Mouse (Mus musculus) embryonic facial prominence, embryonic 10.5 days (tissue): ENCODE results near the gene Rpusd2. TPM values are rescaled to one million over a fixed set of nuclear protein-coding genes. Genes with fewer than 3 reads are reported as not detected.

Experiments used
- DNase-seq: peaks from one replicate; pipeline ENCODE4 v3.0.0-alpha.2; 2017; ENCODE audit warnings: low spot score
- H3K27ac ChIP-seq: fragments of 300-500 bp; sonication (generic); replicated peaks from 2 replicates; pipeline ENCODE4 v1.5.1; 2016; ENCODE audit warnings: mild to moderate bottlenecking
- H3K27me3 ChIP-seq: fragments of 300-500 bp; sonication (generic); replicated peaks from 2 replicates; pipeline ENCODE4 v1.6.1; 2016; ENCODE audit warnings: low read depth, mild to moderate bottlenecking; ENCODE audit not compliant: poor library complexity, severe bottlenecking
- H3K36me3 ChIP-seq: fragments of 300-500 bp; sonication (generic); replicated peaks from 2 replicates; pipeline ENCODE4 v1.6.1; 2016; ENCODE audit warnings: mild to moderate bottlenecking, moderate library complexity
- H3K4me1 ChIP-seq: fragments of 300-500 bp; sonication (generic); 2 replicates; pipeline ENCODE4 v1.6.1; 2016
- H3K4me3 ChIP-seq: fragments of 300-500 bp; sonication (generic); 2 replicates; pipeline ENCODE4 v1.5.1; 2016; ENCODE audit warnings: mild to moderate bottlenecking, moderate library complexity
- H3K9me3 ChIP-seq: fragments of 300-500 bp; sonication (generic); 2 replicates; pipeline ENCODE4 v1.6.1; 2016; ENCODE audit warnings: mild to moderate bottlenecking
- WGBS: fragments of 180-500 bp; shearing (Covaris S2); methylation state at CpG from one replicate; pipeline ENCODE4 v1.1.7; 2016; 5-methylcytosine and 5-hydroxymethylcytosine counted together
- polyA plus RNA-seq: library from polyadenylated mRNA; unstranded; fragments of >200 nt; fragmentation: Nextera tagmentation; extraction: Ambion mirVana; gene quantifications from 2 replicates; pipeline ENCODE4 v1.2.1, GENCODE M21; 2016

Gene Rpusd2
- polyA plus RNA-seq, 1 experiment from 2014 or later: 7.3 TPM

DNA sequence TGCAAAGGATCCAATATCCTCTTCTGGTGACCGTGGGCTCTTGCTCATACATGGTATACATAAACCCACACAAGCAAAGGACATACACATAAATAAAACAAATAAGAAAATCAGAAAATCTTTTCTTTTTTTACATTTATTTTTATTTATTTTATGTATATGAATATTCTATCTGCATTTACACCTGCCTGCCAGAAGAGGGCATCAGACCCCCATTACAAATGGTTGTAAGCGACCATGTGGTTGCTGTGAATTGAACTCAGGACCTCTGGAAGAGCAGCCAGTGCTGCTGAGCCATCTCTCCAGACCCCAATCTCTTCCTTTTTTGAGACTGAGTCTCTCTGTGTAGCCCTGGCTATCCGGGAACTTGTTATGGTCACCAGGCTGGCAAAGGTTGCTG, 16.9 kb upstream of the Rpusd2 start:
- peaks cover 51% of the 10 kb centered on the region for H3K36me3 ChIP-seq
- 91% methylated on average over 3 of the region's 3 CpGs for WGBS
- no peak overlapping the region for H3K4me3 ChIP-seq
- H3K9me3 ChIP-seq: 0 out of 2 replicates have a peak, but pooled peaks cover 2% of the 10 kb centered on the region
- H3K27ac ChIP-seq: no peak overlapping the region
- H3K27me3 ChIP-seq: no peaks in the 10 kb centered on the region
- H3K4me1 ChIP-seq: peaks cover 12% of the 10 kb centered on the region
- no peak for DNase-seq

- H3K27me3 ChIP-seq: no peaks in the 10 kb centered on the region
- 57% methylated on average over 22 of the region's 22 CpGs for WGBS
- peak overlapping the region; percentile 32; the same call in 1 of the 2 replicates for H3K4me3 ChIP-seq
- peak; percentile 37 for DNase-seq
- H3K36me3 ChIP-seq: peaks cover 58% of the 10 kb centered on the region
- peak overlapping the region; percentile 51 for H3K27ac ChIP-seq
- H3K9me3 ChIP-seq: 0 out of 2 replicates have a peak, but pooled peaks cover 2% of the 10 kb centered on the region
- peaks cover 12% of the 10 kb centered on the region for H3K4me1 ChIP-seq
Measured at GRCm38 (mm10) chr2:119018391-119019122, 16.0 kb upstream of the Rpusd2 start.

GRCm38 (mm10) chr2:119019131-119019530, 15.5 kb upstream of the Rpusd2 start:
- Histone ChIP-seq H3K4me1 (peaks cover 12% of the 10 kb centered on the region), H3K27me3 (no peaks in the 10 kb centered on the region), H3K27ac (peak overlapping the region; percentile 51), H3K9me3 (0 out of 2 replicates have a peak, but pooled peaks cover 2% of the 10 kb centered on the region), H3K4me3 (peak overlapping the region; percentile 32; the same call in 1 of the 2 replicates), H3K36me3 (peaks cover 60% of the 10 kb centered on the region)
- DNase-seq: peak; percentile 27
- WGBS: 12% methylated on average over 5 of the region's 5 CpGs

GRCm38 (mm10) chr2:119019538-119019937, 15.1 kb upstream of the Rpusd2 start:
- peaks cover 60% of the 10 kb centered on the region for H3K36me3 ChIP-seq
- no peak overlapping the region for H3K4me3 ChIP-seq
- WGBS: 71% methylated on average over 4 of the region's 4 CpGs

GRCm38 (mm10) chr2:119023154-119023660, 11.4 kb upstream of the Rpusd2 start:
- no peak overlapping the region for H3K4me3 ChIP-seq
- WGBS: 89% methylated on average over 6 of the region's 6 CpGs
- peaks cover 12% of the 10 kb centered on the region for H3K4me1 ChIP-seq
- no peak overlapping the region for H3K27ac ChIP-seq
- peaks cover 60% of the 10 kb centered on the region for H3K36me3 ChIP-seq
- no peaks in the 10 kb centered on the region for H3K9me3 ChIP-seq
- DNase-seq: no peak
- H3K27me3 ChIP-seq: no peaks in the 10 kb centered on the region

More at GRCm38 (mm10) chr2:119019538-119019937, 15.1 kb upstream of the Rpusd2 start:
- 0 out of 2 replicates have a peak, but pooled peaks cover 2% of the 10 kb centered on the region for H3K9me3 ChIP-seq
- no peak overlapping the region for H3K27ac ChIP-seq
- DNase-seq: no peak
- no peaks in the 10 kb centered on the region for H3K27me3 ChIP-seq
- peaks cover 12% of the 10 kb centered on the region for H3K4me1 ChIP-seq

- Histone ChIP-seq H3K27me3 (no peaks in the 10 kb centered on the region), H3K9me3 (no peaks in the 10 kb centered on the region), H3K36me3 (peaks cover 49% of the 10 kb centered on the region), H3K27ac (no peak overlapping the region), H3K4me1 (peaks cover 5% of the 10 kb centered on the region), H3K4me3 (no peak overlapping the region)
- 75% methylated on average over 9 of the region's 9 CpGs for WGBS
- no peak for DNase-seq
Measured at GRCm38 (mm10) chr2:119024536-119025238, 9.9 kb upstream of the Rpusd2 start.

DNA sequence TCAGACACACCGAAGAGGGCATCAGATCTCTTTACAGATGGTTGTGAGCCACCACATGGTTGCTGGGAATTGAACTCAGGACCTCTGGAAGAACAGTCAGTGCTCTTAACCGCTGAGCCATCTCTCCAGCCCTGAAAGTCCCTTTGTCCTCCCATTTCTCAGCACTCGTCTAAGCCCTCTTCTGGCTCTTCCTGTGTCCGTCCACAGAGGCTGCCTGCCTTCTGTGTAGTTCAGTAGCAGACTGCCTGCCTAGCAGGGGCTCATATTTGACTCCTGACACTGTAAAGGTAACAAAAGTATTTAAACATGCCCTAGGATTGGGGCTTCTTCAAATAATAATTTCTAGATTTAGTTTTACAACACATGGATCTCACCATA, 9.4 kb upstream of the Rpusd2 start:
- Histone ChIP-seq H3K9me3 (no peaks in the 10 kb centered on the region), H3K36me3 (peaks cover 45% of the 10 kb centered on the region), H3K27ac (no peak overlapping the region), H3K27me3 (no peaks in the 10 kb centered on the region), H3K4me3 (no peak overlapping the region), H3K4me1 (peaks cover 5% of the 10 kb centered on the region)
- DNase-seq: no peak
- WGBS: 77% methylated on average over 4 of the region's 4 CpGs

GRCm38 (mm10) chr2:119026951-119027350, 7.6 kb upstream of the Rpusd2 start:
- Histone ChIP-seq H3K9me3 (no peaks in the 10 kb centered on the region), H3K27ac (no peak overlapping the region), H3K27me3 (no peaks in the 10 kb centered on the region), H3K4me1 (peaks cover 5% of the 10 kb centered on the region), H3K36me3 (peaks cover 28% of the 10 kb centered on the region), H3K4me3 (no peak overlapping the region)
- WGBS: 90% methylated on average over 4 of the region's 4 CpGs
- DNase-seq: no peak

DNA sequence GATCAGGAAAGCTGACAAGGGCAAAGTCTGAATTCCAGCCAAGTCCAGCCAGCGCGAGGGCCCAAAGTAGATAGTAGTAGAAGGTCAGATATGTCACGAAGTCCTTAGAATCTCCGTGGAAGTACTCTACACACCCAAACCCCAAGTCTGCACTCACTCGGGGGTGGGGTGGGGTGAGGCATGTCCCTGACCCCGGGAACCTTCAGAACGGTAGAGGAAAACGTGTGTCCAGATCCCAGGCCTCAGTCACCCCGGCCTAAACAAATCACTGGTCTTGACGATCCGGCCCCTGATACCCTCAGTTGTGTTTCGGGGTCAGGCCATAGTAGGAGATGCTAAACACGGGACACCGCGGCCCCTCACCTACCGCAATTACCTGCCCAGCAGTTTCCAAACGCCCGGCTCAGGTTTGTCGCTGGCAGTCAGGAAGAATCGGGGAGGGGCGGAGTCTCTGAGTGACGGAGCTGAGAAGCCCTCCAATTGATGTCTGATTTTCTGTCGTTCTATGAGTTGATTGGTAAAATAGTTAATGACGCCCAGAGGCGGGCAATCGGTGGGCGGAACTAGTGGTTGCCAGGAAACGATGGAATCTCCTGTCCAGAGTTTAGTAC, 5.5 kb upstream of the Rpusd2 start, which contains the start of gene Ccdc32:
Ccdc32 (minus strand) TSS at position 453 of the 611 bp plus-strand sequence.
- WGBS: under 1% methylated on average over 28 of the region's 28 CpGs
- H3K27ac ChIP-seq: peak within 1 kb of the TSS; percentile 74

DNA sequence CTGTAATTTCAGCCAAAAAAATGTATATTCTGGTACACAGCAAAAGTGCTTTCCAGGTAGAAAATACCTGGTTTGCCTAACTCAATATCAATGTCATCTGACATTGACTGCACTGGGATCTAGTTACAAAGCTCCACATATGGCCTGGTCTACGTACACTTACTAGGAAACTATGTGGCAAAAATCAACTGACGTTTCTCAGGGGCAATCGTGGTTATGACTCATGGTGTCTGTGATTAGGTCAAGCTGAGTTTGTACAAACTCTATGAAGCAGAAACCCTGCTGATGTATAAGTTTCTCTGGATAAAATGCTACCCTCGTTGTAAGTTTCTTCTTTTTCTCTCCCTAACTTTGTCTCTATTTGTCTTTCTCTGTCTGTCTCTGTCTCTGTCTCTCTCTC, 2.4 kb upstream of the Rpusd2 start:
- no peak overlapping the region for H3K27ac ChIP-seq
- H3K4me3 ChIP-seq: no peak overlapping the region
- H3K36me3 ChIP-seq: peaks cover 6% of the 10 kb centered on the region
- no peaks in the 10 kb centered on the region for H3K9me3 ChIP-seq
- WGBS: 68% methylated on average over 4 of the region's 4 CpGs
- H3K27me3 ChIP-seq: no peaks in the 10 kb centered on the region
- H3K4me1 ChIP-seq: peaks cover 17% of the 10 kb centered on the region
- DNase-seq: no peak

More for the DNA sequence above, 5.5 kb upstream of the Rpusd2 start, which contains the start of gene Ccdc32:
- Histone ChIP-seq H3K9me3 (no peaks in the 10 kb centered on the region), H3K4me3 (peak within 1 kb of the TSS; percentile 84), H3K4me1 (peaks cover 5% of the 10 kb centered on the region), H3K36me3 (peaks cover 12% of the 10 kb centered on the region), H3K27me3 (no peaks in the 10 kb centered on the region)
- DNase-seq: peak; percentile 93

- H3K9me3 ChIP-seq: no peaks in the 10 kb centered on the region
- H3K27me3 ChIP-seq: no peaks in the 10 kb centered on the region
- peaks cover 11% of the 10 kb centered on the region for H3K4me1 ChIP-seq
- H3K27ac ChIP-seq: peak overlapping the region; percentile 92
- 10% methylated on average over 7 of the region's 7 CpGs for WGBS
- peak overlapping the region; percentile 97 for H3K4me3 ChIP-seq
- peaks cover 38% of the 10 kb centered on the region for H3K36me3 ChIP-seq
- DNase-seq: no peak
Measured at GRCm38 (mm10) chr2:119035397-119035745, 781 bp downstream of the Rpusd2 start.

- 63% methylated on average over 4 of the region's 4 CpGs for WGBS
- H3K4me3 ChIP-seq: no peak overlapping the region
- H3K27me3 ChIP-seq: no peaks in the 10 kb centered on the region
- DNase-seq: no peak
- H3K9me3 ChIP-seq: no peaks in the 10 kb centered on the region
- H3K36me3 ChIP-seq: peaks cover 58% of the 10 kb centered on the region
- H3K4me1 ChIP-seq: peaks cover 5% of the 10 kb centered on the region
- H3K27ac ChIP-seq: no peak overlapping the region
Measured at GRCm38 (mm10) chr2:119040882-119041281, 6.3 kb downstream of the Rpusd2 start.
